Mouse (Mus musculus): ENCODE measurements around the gene Mutyh. TPM values are rescaled to one million over a fixed set of nuclear protein-coding genes. Genes with fewer than 3 reads are reported as not detected.

Gene Mutyh
- total RNA-seq (2021) = 1 to 10 TPM; 4.2 to 4.7 TPM
- long read RNA-seq, experiment 1, partial matches to known transcripts = 3 of 6 reads
- long read RNA-seq, experiment 1, other reads (novel, unspliced or antisense) = 1 of 6 reads
- long read RNA-seq, experiment 2, partial matches to known transcripts = 0 of 1 reads
- long read RNA-seq, experiment 2, other reads (novel, unspliced or antisense) = 1 of 1 reads

- DNase-seq = peak; percentile 95
Measured at GRCm38 (mm10) chr4:116807197-116808129, at the start of gene Mutyh, which contains the start of gene Toe1. TSS of gene Mutyh (plus strand) at chr4:116807723. TSS of gene Toe1 (minus strand) at chr4:116807640.

GRCm38 (mm10) chr4:116761914-116762313 lies 45.6 kb upstream of the Mutyh start:
- no peak for DNase-seq

GRCm38 (mm10) chr4:116764001-116764400 lies 43.5 kb upstream of the Mutyh start:
- no peak for DNase-seq

- DNase-seq = no peak
Measured at GRCm38 (mm10) chr4:116768510-116768909, 39.0 kb upstream of the Mutyh start.

- DNase-seq = no peak
Measured at GRCm38 (mm10) chr4:116769060-116769459, 38.5 kb upstream of the Mutyh start.

- no peak for DNase-seq
Measured at GRCm38 (mm10) chr4:116776391-116776790, 31.1 kb upstream of the Mutyh start.

GRCm38 (mm10) chr4:116777079-116777478 lies 30.4 kb upstream of the Mutyh start:
- DNase-seq = no peak

- no peak for DNase-seq
Measured at GRCm38 (mm10) chr4:116780541-116780940, 27.0 kb upstream of the Mutyh start.

- DNase-seq = no peak
Measured at GRCm38 (mm10) chr4:116781366-116781765, 26.2 kb upstream of the Mutyh start.

GRCm38 (mm10) chr4:116782171-116782570 lies 25.4 kb upstream of the Mutyh start:
- no peak for DNase-seq

GRCm38 (mm10) chr4:116786587-116786986 lies 20.9 kb upstream of the Mutyh start:
- DNase-seq = no peak

- DNase-seq = no peak
Measured at GRCm38 (mm10) chr4:116787985-116788760, 19.4 kb upstream of the Mutyh start.

- DNase-seq = peak; percentile 87
Measured at GRCm38 (mm10) chr4:116788956-116789355, 18.6 kb upstream of the Mutyh start.

GRCm38 (mm10) chr4:116792453-116792852 lies 15.1 kb upstream of the Mutyh start:
- DNase-seq = no peak

GRCm38 (mm10) chr4:116794273-116794672 lies 13.2 kb upstream of the Mutyh start:
- no peak for DNase-seq

GRCm38 (mm10) chr4:116796442-116797110 lies 10.9 kb upstream of the Mutyh start:
- peak; percentile 51 for DNase-seq

- peak; percentile 24 for DNase-seq
Measured at GRCm38 (mm10) chr4:116799901-116800300, 7.6 kb upstream of the Mutyh start.

GRCm38 (mm10) chr4:116811012-116811411 lies 3.5 kb downstream of the Mutyh start:
- no peak for DNase-seq

GRCm38 (mm10) chr4:116815276-116815675 lies 7.8 kb downstream of the Mutyh start:
- DNase-seq = no peak

- no peak for DNase-seq
Measured at GRCm38 (mm10) chr4:116817486-116817885, 10.0 kb downstream of the Mutyh start.

- no peak for DNase-seq
Measured at GRCm38 (mm10) chr4:116819968-116820901, 12.7 kb downstream of the Mutyh start.

Measured in adrenal gland, postnatal 10 days (tissue).